Mouse (Mus musculus): ENCODE data around the gene Hoxa2.
A peak's percentile ranks its signal among the peaks of the same experiment; 100 is the strongest.

Gene Hoxa2

DNA sequence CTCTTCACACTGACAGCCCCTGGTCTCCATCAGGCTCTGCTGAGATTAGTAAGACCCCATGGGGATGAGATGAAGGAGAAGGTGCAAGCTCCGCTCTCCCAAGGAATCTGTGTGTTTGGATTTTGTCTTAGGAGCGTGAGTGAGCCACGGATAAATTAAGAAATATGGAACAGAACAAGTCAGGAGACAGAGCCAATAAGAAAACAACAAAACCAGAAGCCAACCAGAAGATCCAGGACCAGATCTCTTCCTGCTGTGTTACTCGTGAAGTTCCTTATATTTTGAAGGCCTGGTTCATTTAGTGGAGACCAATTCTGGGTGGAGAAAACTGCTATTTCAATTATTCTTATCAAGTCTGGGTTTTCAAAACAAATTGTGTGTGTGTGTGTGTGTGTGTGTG, 13.1 kb downstream of the Hoxa2 start:
- no peak for DNase-seq (ENCODE audit: low read depth, low spot score)

DNA sequence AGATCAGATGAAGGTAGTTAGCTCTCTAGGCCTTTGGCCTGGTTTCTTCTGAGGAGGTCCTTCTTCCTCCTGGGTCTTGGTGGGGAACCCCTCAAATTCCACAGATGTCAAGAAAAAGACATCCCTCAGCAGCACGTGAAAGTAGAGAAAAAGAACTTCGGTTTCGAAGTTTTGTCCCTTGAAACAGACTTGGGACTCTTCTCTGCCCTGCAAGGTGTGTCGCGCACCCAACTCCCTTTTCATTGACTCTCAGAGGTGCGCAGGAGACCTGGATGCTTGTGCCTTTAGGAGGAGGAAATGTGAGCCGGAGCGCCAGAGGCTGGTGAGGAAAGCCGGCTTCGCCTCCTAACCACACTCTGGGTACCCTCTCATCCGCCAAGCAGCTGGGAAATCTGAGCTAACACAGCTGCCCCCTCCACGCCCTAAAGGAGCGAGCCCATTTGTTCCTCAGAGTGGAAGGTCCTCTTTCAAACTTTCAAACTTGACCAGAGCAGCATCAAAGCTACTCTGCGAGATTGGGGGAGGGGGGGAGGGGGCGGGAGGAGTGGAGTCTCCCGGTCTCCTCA, 14.1 kb downstream of the Hoxa2 start:
- no peak for DNase-seq (ENCODE audit: low read depth, low spot score)

GRCm38 (mm10) chr6:52139115-52139514, 25.5 kb downstream of the Hoxa2 start:
- DNase-seq (ENCODE audit: low read depth, low spot score): no peak

DNA sequence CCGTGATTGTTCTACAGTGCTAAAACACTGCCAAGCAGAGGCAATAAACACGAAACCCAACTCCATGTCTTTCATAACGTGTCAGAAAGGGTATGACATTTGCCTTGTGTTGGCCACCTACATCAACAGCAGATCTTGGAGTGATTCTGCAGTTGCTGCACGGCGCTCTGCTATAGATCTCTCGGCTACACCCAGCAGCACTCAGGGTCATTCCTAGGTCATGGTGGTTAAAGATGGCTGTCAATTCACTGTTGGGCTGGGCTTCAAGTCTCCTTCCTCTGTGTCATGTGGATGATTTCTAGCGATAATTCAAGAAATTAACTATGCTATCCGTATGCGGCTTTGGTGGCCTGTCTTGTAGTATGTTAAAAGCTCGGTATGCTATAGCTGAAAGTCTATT, 26.1 kb downstream of the Hoxa2 start:
- no peak for DNase-seq (ENCODE audit: low read depth, low spot score)

GRCm38 (mm10) chr6:52137841-52138535, 26.6 kb downstream of the Hoxa2 start:
- no peak for DNase-seq (ENCODE audit: low read depth, low spot score)

GRCm38 (mm10) chr6:52123673-52124072, 41.0 kb downstream of the Hoxa2 start:
- DNase-seq (ENCODE audit: low read depth, low spot score): no peak

DNA sequence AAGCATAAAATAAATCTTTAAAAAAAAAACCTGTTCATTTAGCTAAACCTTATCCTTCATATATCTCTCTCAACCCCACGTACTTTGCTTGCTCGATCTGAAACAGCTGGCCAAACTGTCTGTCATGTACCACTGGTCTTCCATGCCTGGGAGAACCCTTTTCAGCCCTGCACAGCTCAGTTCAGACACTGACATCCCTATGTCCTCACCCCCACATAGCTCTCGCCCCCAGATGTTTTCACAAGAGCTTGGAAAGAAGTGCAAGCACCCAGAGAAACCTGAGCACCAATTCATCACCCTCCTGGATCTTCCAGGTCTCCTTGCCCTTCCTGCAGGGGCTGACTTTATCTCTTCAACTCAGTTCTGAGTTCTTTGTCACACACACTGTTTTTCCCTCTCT, 43.5 kb downstream of the Hoxa2 start:
- no peak for DNase-seq (ENCODE audit: low read depth, low spot score)

GRCm38 (mm10) chr6:52118903-52119635, 45.6 kb downstream of the Hoxa2 start:
- DNase-seq (ENCODE audit: low read depth, low spot score): no peak

- DNase-seq (ENCODE audit: low read depth, low spot score): peak; percentile 44
These were observed 48.7 kb downstream of the Hoxa2 start for GRCm38 (mm10) chr6:52115899-52116298.
